Mouse (Mus musculus) retina, adult 2 months (tissue): ENCODE results near the gene Polr3h.
"Not testable (repeated sequence)": the region's sequence is repeated elsewhere in the genome, so short reads cannot be mapped to it uniquely, and the experiment has no call there.

Experiments
- DNase-seq: peaks from one replicate; pipeline ENCODE4 v3.0.0-alpha.2; 2012; ENCODE audit warnings: low read depth, low spot score

Gene Polr3h

GRCm38 (mm10) chr15:81917621-81918463 lies 8.2 kb downstream of the Polr3h start:
- no peak for DNase-seq

DNA sequence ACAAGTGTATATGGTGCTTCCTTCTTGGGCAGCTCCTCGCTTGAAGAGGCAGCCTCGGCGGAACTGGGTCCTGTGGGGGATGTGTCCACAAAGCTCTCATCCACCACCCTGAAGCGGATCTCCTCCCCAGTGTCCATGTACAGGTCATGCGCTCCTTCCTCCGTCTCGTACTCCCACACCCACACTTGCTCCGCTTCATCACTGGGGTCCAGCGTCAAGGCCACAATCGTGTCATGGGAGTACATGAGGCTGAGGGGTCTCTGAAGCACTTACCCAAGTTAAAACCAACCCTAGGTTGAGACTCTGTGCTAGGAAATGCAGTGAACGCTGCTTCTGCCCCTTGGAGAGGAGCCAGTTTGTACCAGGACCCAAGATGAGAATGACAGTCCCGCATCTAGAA lies 8.8 kb downstream of the Polr3h start:
- no peak for DNase-seq

DNA sequence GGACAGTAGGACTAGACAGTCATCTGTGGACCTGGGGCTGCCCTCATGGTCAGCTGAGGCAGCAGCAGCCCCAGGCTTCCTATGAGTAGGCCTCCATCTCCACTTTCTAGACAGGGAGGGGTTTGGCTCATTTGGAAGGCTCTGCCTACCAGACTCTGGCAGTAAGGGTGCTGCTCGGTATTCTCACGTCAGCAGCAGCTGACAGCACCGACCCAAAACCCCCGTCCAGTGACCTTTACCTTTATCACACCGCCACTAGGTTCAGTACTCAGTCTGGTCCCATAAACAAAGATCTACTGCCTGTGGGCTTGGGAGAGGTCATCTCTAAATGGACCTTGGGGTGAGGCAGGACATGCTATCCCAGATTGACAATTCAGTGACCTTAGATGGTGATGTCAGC lies 10.4 kb downstream of the Polr3h start:
- DNase-seq, result no peak

DNA sequence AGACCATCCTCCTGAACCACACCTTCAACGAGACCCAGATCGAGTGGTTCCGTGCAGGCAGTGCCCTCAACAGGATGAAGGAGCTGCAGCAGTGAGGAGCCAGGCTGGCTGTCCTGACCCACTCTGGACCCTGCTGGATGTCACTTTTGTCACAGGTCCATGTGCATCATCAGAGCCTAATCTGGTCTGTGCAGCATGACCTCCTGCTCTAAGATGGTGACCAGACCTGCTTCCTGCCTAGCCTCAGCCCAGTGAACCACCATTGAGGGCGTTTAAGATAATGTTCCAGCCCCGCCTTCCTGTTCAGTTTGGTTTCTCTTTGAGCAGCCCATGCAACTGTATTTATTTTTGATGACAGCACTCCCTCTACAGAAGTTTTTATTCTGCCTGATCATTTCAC lies 11.4 kb downstream of the Polr3h start:
- DNase-seq, result no peak

DNA sequence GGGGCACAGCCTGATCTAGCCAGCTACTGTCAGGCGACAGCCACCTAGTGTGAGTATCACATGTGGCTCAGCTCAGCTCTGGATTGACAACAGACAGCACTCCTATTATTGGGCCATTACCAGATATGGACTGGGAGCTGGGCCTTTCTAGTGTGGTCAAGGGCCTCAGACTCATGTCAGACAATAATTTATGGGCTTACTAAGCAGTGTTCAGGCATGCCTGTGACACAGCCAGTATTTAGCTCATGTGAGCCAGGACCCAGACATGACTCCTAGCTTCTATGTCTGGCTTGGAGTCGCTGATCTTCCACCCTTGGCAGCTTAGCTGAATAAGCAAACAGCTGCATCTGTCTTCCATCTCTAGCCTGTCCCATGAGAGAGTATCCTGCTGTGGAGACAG lies 13.5 kb downstream of the Polr3h start:
- DNase-seq, result no peak

GRCm38 (mm10) chr15:81908767-81909166 lies 17.3 kb downstream of the Polr3h start:
- not testable (repeated sequence) for DNase-seq

GRCm38 (mm10) chr15:81907953-81908352 lies 18.1 kb downstream of the Polr3h start:
- no peak for DNase-seq

DNA sequence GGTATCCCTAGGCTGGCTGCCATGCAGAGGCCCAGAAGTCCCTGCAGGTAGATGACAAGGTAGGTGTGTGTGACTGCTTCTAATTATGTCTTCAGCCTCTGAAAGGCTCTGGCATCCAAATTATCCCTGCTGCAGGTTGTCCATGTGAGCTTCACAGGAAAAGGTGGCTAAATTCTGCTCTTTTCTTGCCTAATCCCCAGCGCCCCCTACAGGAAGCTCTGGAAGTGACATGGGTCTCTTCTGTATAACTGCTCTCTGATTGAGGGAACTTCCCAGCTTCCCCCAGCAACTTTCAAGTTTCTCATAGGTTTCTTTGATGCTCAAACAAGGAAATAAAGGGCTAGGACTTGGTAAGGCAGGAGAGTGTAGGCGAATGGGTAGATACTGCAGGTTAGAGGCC lies 21.1 kb downstream of the Polr3h start:
- DNase-seq, result peak; percentile 37

- no peak for DNase-seq
These were observed 27.3 kb downstream of the Polr3h start for GRCm38 (mm10) chr15:81898751-81899150.

- no peak for DNase-seq
These were observed 28.3 kb downstream of the Polr3h start for GRCm38 (mm10) chr15:81897607-81898285.

DNA sequence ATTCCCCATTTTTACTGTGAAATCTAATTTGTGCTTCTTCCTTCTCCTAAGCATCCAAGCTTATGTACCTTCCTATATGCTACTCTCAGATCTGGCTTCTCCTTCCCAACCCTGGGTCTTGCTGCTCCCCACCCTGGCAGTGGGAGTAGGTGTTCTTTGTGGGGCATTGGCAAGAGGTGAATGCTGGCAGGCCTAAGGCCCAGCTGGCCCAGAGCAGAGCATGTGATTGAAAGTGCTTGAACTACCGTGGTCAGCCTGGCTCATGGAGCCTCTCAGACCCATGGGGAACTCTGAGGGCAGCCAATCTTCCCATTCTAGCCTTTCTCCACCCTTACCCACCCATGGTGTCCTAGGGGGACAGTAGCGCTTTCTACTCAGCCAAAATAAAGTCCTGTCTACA lies 29.6 kb downstream of the Polr3h start:
- no peak for DNase-seq

DNA sequence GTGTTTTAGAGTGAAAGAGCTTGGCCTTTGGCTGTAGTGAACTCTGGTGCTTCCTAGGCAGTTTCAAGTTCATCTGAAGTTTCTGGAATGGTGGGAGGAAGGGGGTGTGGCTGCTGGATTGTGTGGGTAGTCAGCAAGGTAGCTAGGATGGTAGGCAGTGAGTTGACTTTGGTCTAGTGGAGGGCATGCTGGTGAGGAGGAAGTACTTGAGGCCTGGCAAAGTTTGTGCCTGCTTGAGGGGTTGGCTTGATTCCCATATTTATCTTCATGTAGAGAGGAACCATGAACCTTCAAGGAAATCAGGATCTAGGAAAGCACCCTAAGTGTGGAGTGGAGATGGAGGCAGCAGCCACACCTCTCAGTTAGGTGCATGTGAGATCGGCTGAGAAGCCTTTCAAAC lies 32.0 kb downstream of the Polr3h start:
- no peak for DNase-seq

DNA sequence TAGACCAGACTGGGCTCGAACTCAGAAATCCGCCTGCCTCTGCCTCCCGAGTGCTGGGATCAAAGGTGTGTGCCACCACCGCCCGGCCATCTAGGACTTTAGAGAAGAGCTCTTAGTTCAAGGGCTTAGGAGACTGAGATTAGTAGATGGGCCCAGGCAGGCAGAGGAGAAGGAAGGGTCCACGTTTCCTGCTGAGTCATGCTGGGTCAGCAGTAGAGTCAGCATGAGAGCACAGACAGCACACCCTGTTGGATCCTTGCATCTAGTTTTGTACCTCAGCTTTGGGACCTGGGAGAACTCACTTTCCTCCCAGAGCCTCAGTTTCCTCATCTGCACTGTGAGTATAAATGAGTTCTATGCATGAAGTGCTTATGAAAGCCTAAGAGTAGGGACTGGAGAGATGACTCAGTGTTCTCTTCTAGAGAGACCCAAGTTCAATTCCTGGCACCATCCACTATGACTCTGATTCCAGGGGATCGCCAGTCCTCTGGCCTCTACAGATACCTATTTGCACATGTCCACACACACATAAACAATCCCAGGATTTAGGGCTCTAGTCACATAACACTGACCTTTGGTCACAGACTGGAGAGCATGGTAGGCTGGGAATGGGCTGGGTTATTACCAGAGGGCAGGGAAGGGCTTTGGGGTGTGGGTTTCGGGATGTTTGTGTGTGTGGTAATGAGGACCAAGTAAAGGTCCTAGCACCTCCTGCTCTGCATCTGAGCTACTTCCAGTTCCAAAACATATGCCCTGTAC lies 34.0 kb downstream of the Polr3h start:
- DNase-seq, result no peak

DNA sequence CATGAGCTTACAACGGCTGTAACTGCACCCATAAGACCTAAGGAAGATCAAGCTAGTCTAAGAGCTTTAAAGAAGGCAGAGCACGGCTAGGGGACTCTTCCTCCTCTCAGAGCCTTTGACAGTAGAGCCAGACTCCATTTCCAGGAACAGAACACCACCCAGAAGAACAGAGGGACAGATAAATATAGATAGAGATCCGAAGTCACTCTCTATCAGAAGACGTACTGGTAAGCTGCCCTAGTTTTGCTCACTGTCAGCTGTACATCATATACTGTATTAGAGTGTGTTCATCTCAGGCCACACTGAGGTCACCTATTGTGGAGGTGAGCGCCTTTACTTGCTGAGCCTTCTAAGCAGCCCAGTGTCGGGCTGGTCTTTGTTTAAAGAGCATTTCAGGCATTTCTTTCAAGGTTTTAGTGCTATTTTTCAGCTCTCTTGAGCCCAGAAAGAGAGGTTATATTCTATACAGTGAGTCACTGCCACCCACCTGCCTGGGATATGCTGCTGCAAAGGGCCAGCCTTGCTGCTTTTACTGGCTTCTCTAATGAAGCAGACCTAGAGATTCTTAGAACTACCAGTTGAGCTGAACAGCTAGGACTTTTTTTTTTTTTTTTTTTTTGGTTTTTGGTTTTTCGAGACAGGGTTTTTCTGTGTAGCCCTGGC lies 34.8 kb downstream of the Polr3h start:
- DNase-seq, result no peak

GRCm38 (mm10) chr15:81889175-81889574 lies 36.9 kb downstream of the Polr3h start:
- DNase-seq, result no peak

- DNase-seq, result no peak
These were observed 39.1 kb downstream of the Polr3h start for GRCm38 (mm10) chr15:81886795-81887550.

GRCm38 (mm10) chr15:81885418-81885934 lies 40.6 kb downstream of the Polr3h start:
- DNase-seq, result no peak

- no peak for DNase-seq
These were observed 43.7 kb downstream of the Polr3h start for GRCm38 (mm10) chr15:81882348-81882747.

DNA sequence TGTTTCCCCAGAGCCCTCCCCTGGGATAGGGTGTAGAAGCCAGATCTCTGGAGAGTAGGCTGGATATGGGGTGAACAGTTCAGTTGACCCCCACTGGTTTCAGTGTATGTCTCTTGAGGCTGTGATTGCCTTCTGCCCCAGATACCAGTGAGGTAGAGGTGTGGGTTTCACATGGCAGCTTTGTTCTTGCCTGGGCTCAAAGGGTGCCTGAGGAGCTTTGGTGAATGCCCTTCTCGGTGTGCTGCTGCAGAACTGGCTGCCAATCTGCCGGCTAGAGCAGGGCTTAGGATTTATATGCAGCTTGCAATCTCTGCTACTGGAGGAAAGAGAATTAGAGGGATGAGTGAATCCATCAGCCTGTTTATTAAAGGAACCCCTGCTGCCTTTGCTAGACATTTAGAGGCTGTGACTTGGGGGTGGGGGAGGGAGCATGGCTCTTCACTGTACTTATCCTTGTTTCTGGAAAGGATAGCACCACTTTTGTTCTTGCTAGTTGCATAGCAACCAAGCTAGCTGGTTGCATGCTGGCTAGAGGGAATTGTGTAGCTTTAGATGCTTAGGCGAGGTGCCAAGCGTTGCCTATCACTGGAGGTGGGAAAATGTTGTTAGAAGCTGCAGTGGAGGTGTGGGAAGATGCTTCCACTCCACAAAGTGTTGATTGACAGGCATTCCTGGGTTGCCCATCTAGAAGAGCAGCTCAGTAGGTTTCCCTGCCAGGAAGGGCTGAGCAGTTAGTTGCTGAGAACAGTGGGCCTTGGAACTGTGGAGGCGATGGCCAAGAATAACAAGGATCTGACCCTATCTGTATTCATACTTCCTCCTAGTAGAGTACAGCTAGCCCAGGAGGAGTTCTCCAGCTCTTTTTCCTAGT lies 46.3 kb downstream of the Polr3h start:
- DNase-seq, result peak; percentile 73
